Mouse (Mus musculus) MEL (cell line): Measurements from ENCODE around the gene Otud7b. TPM values are rescaled to one million over a fixed set of nuclear protein-coding genes. Genes with fewer than 3 reads are reported as not detected.

Experiments
- DNase-seq: peaks from one replicate; pipeline ENCODE4 v3.0.0; 2011; ENCODE audit warnings: low read depth, low spot score
- H3K27ac ChIP-seq: 2 replicates; pipeline ENCODE4 v1.5.1; 2012; ENCODE audit warnings: low read depth, mild to moderate bottlenecking, control low read depth, low read length, moderate library complexity; ENCODE audit not compliant: control insufficient read depth
- H3K27me3 ChIP-seq, 2 experiments: fragments of 150-350 bp in 1 of 2; sonication (generic) in 1 of 2; 2 replicates each; pipeline ENCODE4 v1.6.1; 2012; ENCODE audit warnings: low read length in 2 of 2, mild to moderate bottlenecking in 2 of 2, improper control_type of control experiment in 1 of 2, moderate library complexity in 1 of 2; ENCODE audit not compliant: insufficient read depth in 2 of 2, control insufficient read depth in 1 of 2
- H3K36me3 ChIP-seq, 2 experiments: 2 replicates each; pipeline ENCODE4 v1.6.1; 2012 to 2014; ENCODE audit warnings: low read length in 2 of 2, improper control_type of control experiment in 1 of 2, inconsistent platforms in 1 of 2, mild to moderate bottlenecking in 1 of 2; ENCODE audit not compliant: insufficient read depth in 2 of 2, control insufficient read depth in 1 of 2
- H3K4me1 ChIP-seq, 2 experiments: fragments of 150-350 bp in 1 of 2; sonication (generic) in 1 of 2; 2 replicates each; pipeline ENCODE4 v1.6.1; 2012; ENCODE audit warnings: low read length in 2 of 2, improper control_type of control experiment in 1 of 2, mild to moderate bottlenecking in 1 of 2; ENCODE audit not compliant: insufficient read depth in 2 of 2, control insufficient read depth in 1 of 2
- H3K4me3 ChIP-seq, 2 experiments: fragments of 150-350 bp in 1 of 2; sonication (generic) in 1 of 2; 2 replicates each; pipeline ENCODE4 v1.5.1; 2012; ENCODE audit warnings: low read depth in 2 of 2, low read length in 2 of 2, mild to moderate bottlenecking in 2 of 2, moderate library complexity in 2 of 2, control low read depth in 1 of 2, improper control_type of control experiment in 1 of 2; ENCODE audit not compliant: control insufficient read depth in 1 of 2, insufficient read depth in 1 of 2
- H3K79me2 ChIP-seq: 2 replicates; pipeline ENCODE4 v1.6.1; 2012; ENCODE audit warnings: mild to moderate bottlenecking, low read length, moderate library complexity; ENCODE audit not compliant: control insufficient read depth, poor library complexity, insufficient read depth
- H3K9ac ChIP-seq: 2 replicates; pipeline ENCODE4 v1.6.1; 2012; ENCODE audit warnings: low read depth, mild to moderate bottlenecking, control low read depth, low read length, moderate library complexity; ENCODE audit not compliant: control insufficient read depth, poor library complexity, severe bottlenecking
- H3K9me3 ChIP-seq: fragments of 150-350 bp; sonication (generic); replicated peaks from 2 replicates; pipeline ENCODE4 v1.6.1; 2012; ENCODE audit warnings: mild to moderate bottlenecking, low read length, improper control_type of control experiment, moderate library complexity; ENCODE audit not compliant: insufficient read depth
- BHLHE40 ChIP-seq: IDR thresholded peaks from 2 replicates; pipeline ENCODE4 v1.6.1; 2012; ENCODE audit warnings: low read depth, mild to moderate bottlenecking, inconsistent platforms, low read length, improper control_type of control experiment, borderline replicate concordance
- CHD1 ChIP-seq: IDR thresholded peaks from 2 replicates; pipeline ENCODE4 v1.6.1; 2012; ENCODE audit warnings: low read depth, mild to moderate bottlenecking, inconsistent platforms, low read length, improper control_type of control experiment
- CHD2 ChIP-seq: IDR thresholded peaks from 2 replicates; pipeline ENCODE4 v1.6.1; 2011; ENCODE audit warnings: low read length, improper control_type of control experiment
- CTCF ChIP-seq, 3 experiments: IDR thresholded peaks in 2 of 3; conservative IDR thresholded peaks in 1 of 3; 2 replicates each; pipeline ENCODE4 v1.5.1; 2011 to 2012; ENCODE audit warnings: low read length in 3 of 3, low read depth in 2 of 3, mild to moderate bottlenecking in 2 of 3, improper control_type of control experiment in 1 of 3, inconsistent platforms in 1 of 3, mixed read lengths in 1 of 3, moderate library complexity in 1 of 3; ENCODE audit not compliant: control insufficient read depth in 1 of 3, insufficient read depth in 1 of 3, poor library complexity in 1 of 3, severe bottlenecking in 1 of 3
- E2F4 ChIP-seq: IDR thresholded peaks from 2 replicates; pipeline ENCODE4 v1.6.1; 2011; ENCODE audit warnings: low read depth, low read length, improper control_type of control experiment, borderline replicate concordance
- EP300 ChIP-seq, 2 experiments: IDR thresholded peaks; 2 replicates each; pipeline ENCODE4 v1.6.1; 2011; ENCODE audit warnings: improper control_type of control experiment in 2 of 2, low read length in 2 of 2, low read depth in 1 of 2, mild to moderate bottlenecking in 1 of 2
- ETS1 ChIP-seq: IDR thresholded peaks from 2 replicates; pipeline ENCODE4 v1.6.1; 2012; ENCODE audit warnings: low read depth, mild to moderate bottlenecking, inconsistent platforms, low read length, improper control_type of control experiment, moderate library complexity
- GABPA ChIP-seq: IDR thresholded peaks from 2 replicates; pipeline ENCODE4 v1.6.1; 2012; ENCODE audit warnings: low read depth, mild to moderate bottlenecking, inconsistent platforms, low read length, improper control_type of control experiment, moderate library complexity
- GATA1 ChIP-seq: IDR thresholded peaks from 2 replicates; pipeline ENCODE4 v1.6.1; 2011; ENCODE audit warnings: low read depth, low read length, improper control_type of control experiment
- HCFC1 ChIP-seq: IDR thresholded peaks from 2 replicates; pipeline ENCODE4 v1.6.1; 2012; ENCODE audit warnings: low read depth, mild to moderate bottlenecking, inconsistent platforms, low read length, improper control_type of control experiment, moderate library complexity
- JUND ChIP-seq: IDR thresholded peaks from 2 replicates; pipeline ENCODE4 v1.6.1; 2011; ENCODE audit warnings: low read depth, mild to moderate bottlenecking, improper control_type of control experiment, low read length
- KAT2A ChIP-seq: conservative IDR thresholded peaks from 2 replicates; pipeline ENCODE4 v1.6.1; 2012; ENCODE audit warnings: low read depth, low read length, improper control_type of control experiment, inconsistent platforms
- MAFK ChIP-seq: IDR thresholded peaks from 2 replicates; pipeline ENCODE4 v1.6.1; 2011; ENCODE audit warnings: low read depth, mild to moderate bottlenecking, low read length, improper control_type of control experiment, borderline replicate concordance
- MAX ChIP-seq: IDR thresholded peaks from 2 replicates; pipeline ENCODE4 v1.6.1; 2011; ENCODE audit warnings: low read length, improper control_type of control experiment
- MAZ ChIP-seq: IDR thresholded peaks from 2 replicates; pipeline ENCODE4 v1.6.1; 2012; ENCODE audit warnings: low read depth, mild to moderate bottlenecking, inconsistent platforms, low read length, improper control_type of control experiment
- MEF2A ChIP-seq: IDR thresholded peaks from 2 replicates; pipeline ENCODE4 v1.6.1; 2014; ENCODE audit warnings: low read depth, mild to moderate bottlenecking, inconsistent platforms, low read length, improper control_type of control experiment; ENCODE audit not compliant: poor library complexity, insufficient replicate concordance, severe bottlenecking; ENCODE audit errors: extremely low read depth
- MYB ChIP-seq: IDR thresholded peaks from 2 replicates; pipeline ENCODE4 v1.6.1; 2011; ENCODE audit warnings: mild to moderate bottlenecking, low read depth, low read length, improper control_type of control experiment
- MYC ChIP-seq: IDR thresholded peaks from 2 replicates; pipeline ENCODE4 v1.6.1; 2011; ENCODE audit warnings: low read depth, mild to moderate bottlenecking, low read length, improper control_type of control experiment, moderate library complexity
- NELFE ChIP-seq: IDR thresholded peaks from 2 replicates; pipeline ENCODE4 v1.6.1; 2011; ENCODE audit warnings: low read depth, low read length, improper control_type of control experiment
- NRF1 ChIP-seq: IDR thresholded peaks from 2 replicates; pipeline ENCODE4 v1.6.1; 2014; ENCODE audit warnings: low read depth, mild to moderate bottlenecking, inconsistent platforms, low read length, improper control_type of control experiment, moderate library complexity; ENCODE audit not compliant: poor library complexity, insufficient read depth, severe bottlenecking
- POLR2A ChIP-seq, 2 experiments: IDR thresholded peaks; 2 replicates each; pipeline ENCODE4 v1.6.1; 2011 to 2012; ENCODE audit warnings: low read length in 2 of 2, mild to moderate bottlenecking in 2 of 2, control low read depth in 1 of 2, improper control_type of control experiment in 1 of 2, low read depth in 1 of 2, moderate library complexity in 1 of 2; ENCODE audit not compliant: control insufficient read depth in 1 of 2, insufficient read depth in 1 of 2, poor library complexity in 1 of 2
- POLR2AphosphoS2 ChIP-seq: IDR thresholded peaks from 2 replicates; pipeline ENCODE4 v1.6.1; 2011; ENCODE audit warnings: low read length, improper control_type of control experiment
- POLR2AphosphoS5 ChIP-seq: IDR thresholded peaks from 2 replicates; pipeline ENCODE4 v1.6.1; 2012; ENCODE audit warnings: low read depth, borderline replicate concordance, mild to moderate bottlenecking, inconsistent platforms, low read length, moderate library complexity, mixed read lengths
- RAD21 ChIP-seq: IDR thresholded peaks from 2 replicates; pipeline ENCODE4 v1.6.1; 2011; ENCODE audit warnings: mild to moderate bottlenecking, low read depth, low read length, improper control_type of control experiment
- RCOR1 ChIP-seq: IDR thresholded peaks from 2 replicates; pipeline ENCODE4 v1.6.1; 2012; ENCODE audit warnings: low read depth, mild to moderate bottlenecking, inconsistent platforms, low read length, improper control_type of control experiment
- SIN3A ChIP-seq: IDR thresholded peaks from 2 replicates; pipeline ENCODE4 v1.6.1; 2012; ENCODE audit warnings: low read length, improper control_type of control experiment, inconsistent platforms
- TCF12 ChIP-seq: IDR thresholded peaks from 2 replicates; pipeline ENCODE4 v1.6.1; 2014; ENCODE audit warnings: low read depth, mild to moderate bottlenecking, inconsistent platforms, low read length, improper control_type of control experiment, moderate library complexity
- UBTF ChIP-seq: IDR thresholded peaks from 2 replicates; pipeline ENCODE4 v1.6.1; 2012; ENCODE audit warnings: low read depth, mild to moderate bottlenecking, inconsistent platforms, low read length, improper control_type of control experiment, moderate library complexity, borderline replicate concordance; ENCODE audit not compliant: insufficient read depth
- USF1 ChIP-seq: IDR thresholded peaks from 2 replicates; pipeline ENCODE4 v1.6.1; 2014; ENCODE audit warnings: low read depth, mild to moderate bottlenecking, inconsistent platforms, low read length, improper control_type of control experiment, moderate library complexity
- USF2 ChIP-seq, 2 experiments: IDR thresholded peaks; 2 replicates each; pipeline ENCODE4 v1.6.1; 2011 to 2012; ENCODE audit warnings: improper control_type of control experiment in 2 of 2, low read length in 2 of 2, borderline replicate concordance in 1 of 2, inconsistent platforms in 1 of 2, low read depth in 1 of 2, mild to moderate bottlenecking in 1 of 2; ENCODE audit not compliant: insufficient read depth in 1 of 2
- ZC3H11A ChIP-seq: IDR thresholded peaks from 2 replicates; pipeline ENCODE4 v1.6.1; 2012; ENCODE audit warnings: low read depth, mild to moderate bottlenecking, inconsistent platforms, low read length, improper control_type of control experiment
- ZKSCAN1 ChIP-seq: IDR thresholded peaks from 2 replicates; pipeline ENCODE4 v1.6.1; 2012; ENCODE audit warnings: low read depth, mild to moderate bottlenecking, inconsistent platforms, low read length, improper control_type of control experiment, moderate library complexity
- ZMIZ1 ChIP-seq: IDR thresholded peaks from 2 replicates; pipeline ENCODE4 v1.6.1; 2012; ENCODE audit warnings: low read depth, mild to moderate bottlenecking, inconsistent platforms, low read length, improper control_type of control experiment, moderate library complexity
- ZNF384 ChIP-seq: IDR thresholded peaks from 2 replicates; pipeline ENCODE4 v1.6.1; 2012; ENCODE audit warnings: low read depth, mild to moderate bottlenecking, inconsistent platforms, low read length, improper control_type of control experiment
- polyA plus RNA-seq, 2 experiments: library from polyadenylated mRNA; stranded (reverse) in 1 of 2; unstranded in 1 of 2; fragments of >175 nt in 1 of 2; fragments of >200 nt in 1 of 2; gene quantifications; 2 replicates each; pipeline versions ENCODE4 v1.2.1 to v1.2.4; 2012; ENCODE audit warnings: low replicate concordance in 2 of 2, low read depth in 1 of 2; ENCODE audit not compliant: insufficient read length in 2 of 2, insufficient read depth in 1 of 2, missing spikeins in 1 of 2
- total RNA-seq: library from RNA; depleted of rRNA; stranded (reverse); fragments of 300-350 nt; gene quantifications from 2 replicates; pipeline ENCODE4 v1.2.3, GENCODE M21; 2012

The Otud7b gene
- total and polyA plus RNA-seq, 3 experiments, result 17.9 to 25.8 (median 24.4) TPM

- peak overlapping the region; percentile 60 to 62 for H3K4me3 ChIP-seq
- no peaks in the 10 kb centered on the region for H3K79me2 ChIP-seq
- H3K9ac ChIP-seq, result peak overlapping the region; percentile 73
- peaks cover 0 to 35% of the 10 kb centered on the region in 2 experiments; a peak in 2 of 4 replicates for H3K36me3 ChIP-seq
- peak overlapping the region; percentile 91 for H3K27ac ChIP-seq
- peak; percentile 94 for DNase-seq
- H3K4me1 ChIP-seq, result peaks cover 16 to 24% of the 10 kb centered on the region in 2 experiments
- no peaks in the 10 kb centered on the region for H3K9me3 ChIP-seq
- no peaks in the 10 kb centered on the region for H3K27me3 ChIP-seq
- TF ChIP-seq MYB (0 out of 2 replicates have a peak, but pooled peaks have one; percentile 55), RAD21 (no peak; the same call in 1 of the 2 replicates), NELFE (peak; percentile 43; the same call in 1 of the 2 replicates), HCFC1 (peak; percentile 65), E2F4 (no peak; the same call in 1 of the 2 replicates), ZNF384 (peak; percentile 70), MAZ (no peak; the same call in 1 of the 2 replicates), KAT2A (no peak), CHD1 (peak; percentile 72), NRF1 (no peak), GATA1 (peak; percentile 99), ZC3H11A (peak; percentile 21), MAX (peak; percentile 39; the same call in 1 of the 2 replicates), EP300 (IDR thresholded peaks at IDR 0.05; ENCODE audit: low read depth in 1 of 2, low read length in 2 of 2) (peak; percentile 89 to 96), GABPA (peak; percentile 45; the same call in 1 of the 2 replicates), USF2 (IDR thresholded peaks at IDR 0.05; ENCODE audit: borderline replicate concordance in 1 of 2, insufficient read depth in 1 of 2, low read depth in 1 of 2, low read length in 2 of 2) (no peak), MEF2A (no peak), USF1 (no peak; the same call in 1 of the 2 replicates), CHD2 (0 out of 2 replicates have a peak, but pooled peaks have one; percentile 13), ETS1 (peak; percentile 99), MYC (peak; percentile 71), CTCF (IDR thresholded peaks at IDR 0.05 in 2 of 3, conservative IDR thresholded peaks at IDR 0.05 in 1 of 3; ENCODE audit: control insufficient read depth in 1 of 3, insufficient read depth in 1 of 3, low read depth in 2 of 3, low read length in 3 of 3, poor library complexity in 1 of 3, severe bottlenecking in 1 of 3) (no peak), POLR2AphosphoS2 (no peak), RCOR1 (peak; percentile 97), TCF12 (peak; percentile 94), UBTF (no peak), POLR2AphosphoS5 (no peak), BHLHE40 (0 out of 2 replicates have a peak, but pooled peaks have one; percentile 49), POLR2A (IDR thresholded peaks at IDR 0.05; ENCODE audit: control insufficient read depth in 1 of 2, insufficient read depth in 1 of 2, low read depth in 1 of 2, low read length in 2 of 2, poor library complexity in 1 of 2) (peak; percentile 32 to 57; a peak in 3 of 4 replicates), ZKSCAN1 (no peak), ZMIZ1 (peak; percentile 31; the same call in 1 of the 2 replicates), JUND (no peak), SIN3A (peak; percentile 99), MAFK (peak; percentile 81)
Measured at GRCm38 (mm10) chr3:96082714-96083508, 21.4 kb upstream of the Otud7b start.
